Mouse (Mus musculus) limb, embryonic 12.5 days (tissue): ENCODE data around the gene Usp7. TPM values are rescaled to one million over a fixed set of nuclear protein-coding genes. Genes with fewer than 3 reads are reported as not detected.

ENCODE experiments used
- ATAC-seq: fragments of 200-750 bp; cut with Nextera tagmentation; 2 replicates; pipeline ENCODE4 v1.8.0; 2017; ENCODE audit warnings: low read depth, moderate TSS enrichment; ENCODE audit not compliant: insufficient number of reproducible peaks, insufficient read depth, low FRiP score, low TSS enrichment
- H3K27ac ChIP-seq: fragments of 300-500 bp; sonication (generic); 2 replicates; pipeline ENCODE4 v1.5.1; 2016; ENCODE audit warnings: mild to moderate bottlenecking, moderate library complexity
- H3K27me3 ChIP-seq: fragments of 300-500 bp; sonication (generic); 2 replicates; pipeline ENCODE4 v1.6.1; 2016; ENCODE audit warnings: mild to moderate bottlenecking, moderate library complexity
- H3K36me3 ChIP-seq: fragments of 300-500 bp; sonication (generic); 2 replicates; pipeline ENCODE4 v1.6.1; 2016; ENCODE audit warnings: mild to moderate bottlenecking, moderate library complexity
- H3K4me1 ChIP-seq: fragments of 300-500 bp; sonication (generic); replicated peaks from 2 replicates; pipeline ENCODE4 v1.6.1; 2016
- H3K4me2 ChIP-seq: fragments of 300-500 bp; sonication (generic); 2 replicates; pipeline ENCODE4 v1.6.1; 2016; ENCODE audit warnings: mild to moderate bottlenecking, moderate library complexity
- H3K4me3 ChIP-seq: fragments of 300-500 bp; sonication (generic); replicated peaks from 2 replicates; pipeline ENCODE4 v1.5.1; 2016; ENCODE audit warnings: mild to moderate bottlenecking
- H3K9ac ChIP-seq: fragments of 300-500 bp; sonication (generic); replicated peaks from 2 replicates; pipeline ENCODE4 v1.6.1; 2016; ENCODE audit warnings: mild to moderate bottlenecking, moderate library complexity
- H3K9me3 ChIP-seq: fragments of 300-500 bp; sonication (generic); 2 replicates; pipeline ENCODE4 v1.6.1; 2016; ENCODE audit warnings: mild to moderate bottlenecking, moderate library complexity
- WGBS: fragments of 180-500 bp; shearing (Covaris S2); methylation state at CpG from one replicate; pipeline ENCODE4 v1.1.7; 2016; 5-methylcytosine and 5-hydroxymethylcytosine counted together
- polyA plus RNA-seq: library from polyadenylated mRNA; unstranded; fragments of >200 nt; fragmentation: Nextera tagmentation; extraction: Ambion mirVana; gene quantifications from 2 replicates; pipeline ENCODE4 v1.2.1, GENCODE M21; 2016

The Usp7 gene
- polyA plus RNA-seq, 1 experiment from 2014 or later: 38.4 TPM

- H3K4me3 ChIP-seq: no peak overlapping the region
- ATAC-seq: no peak
- no peaks in the 10 kb centered on the region for H3K4me1 ChIP-seq
- no peak overlapping the region for H3K27ac ChIP-seq
- no peaks in the 10 kb centered on the region for H3K9me3 ChIP-seq
- no peak overlapping the region for H3K9ac ChIP-seq
- H3K36me3 ChIP-seq: no peaks in the 10 kb centered on the region
- H3K27me3 ChIP-seq: no peaks in the 10 kb centered on the region
- H3K4me2 ChIP-seq: no peak overlapping the region
- WGBS: 79% methylated on average over 6 of the region's 6 CpGs
Measured at GRCm38 (mm10) chr16:8748175-8748846, 43.8 kb downstream of the Usp7 start.

GRCm38 (mm10) chr16:8747772-8748171, 44.3 kb downstream of the Usp7 start:
- Histone ChIP-seq H3K9ac (no peak overlapping the region), H3K36me3 (no peaks in the 10 kb centered on the region), H3K4me2 (no peak overlapping the region), H3K4me1 (no peaks in the 10 kb centered on the region), H3K9me3 (no peaks in the 10 kb centered on the region), H3K4me3 (no peak overlapping the region), H3K27me3 (no peaks in the 10 kb centered on the region), H3K27ac (no peak overlapping the region)
- WGBS: 80% methylated on average over 3 of the region's 3 CpGs
- no peak for ATAC-seq

DNA sequence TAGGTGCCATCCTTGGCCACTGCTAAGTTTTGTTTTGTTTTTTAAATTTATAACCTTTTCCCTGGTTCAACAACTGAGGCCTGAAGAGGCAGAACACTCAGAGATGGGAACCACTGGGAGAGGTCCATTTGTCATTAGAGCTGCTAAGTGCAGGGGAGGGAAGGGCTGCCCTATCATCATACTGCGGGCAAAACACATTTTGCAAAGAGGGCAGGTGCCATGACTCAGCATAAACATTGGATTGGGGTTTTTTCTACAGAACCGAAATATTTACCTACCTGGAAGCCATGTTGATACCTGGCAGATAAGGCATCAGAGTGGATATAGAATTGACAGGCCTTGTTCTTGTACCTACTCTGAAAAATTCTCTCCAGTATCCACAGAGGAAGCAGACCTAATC, 45.6 kb downstream of the Usp7 start:
- H3K4me3 ChIP-seq: no peak overlapping the region
- H3K4me1 ChIP-seq: peaks cover 2% of the 10 kb centered on the region; the same call in 1 of the 2 replicates
- 90% methylated on average over 2 of the region's 2 CpGs for WGBS
- H3K9me3 ChIP-seq: no peaks in the 10 kb centered on the region
- ATAC-seq: no peak
- H3K27ac ChIP-seq: no peak overlapping the region
- H3K27me3 ChIP-seq: no peaks in the 10 kb centered on the region
- no peak overlapping the region for H3K9ac ChIP-seq
- H3K4me2 ChIP-seq: no peak overlapping the region
- no peaks in the 10 kb centered on the region for H3K36me3 ChIP-seq

GRCm38 (mm10) chr16:8745751-8746150, 46.4 kb downstream of the Usp7 start:
- Histone ChIP-seq H3K4me1 (peaks cover 3% of the 10 kb centered on the region; the same call in 1 of the 2 replicates), H3K27ac (no peak overlapping the region), H3K36me3 (no peaks in the 10 kb centered on the region), H3K27me3 (no peaks in the 10 kb centered on the region), H3K4me3 (no peak overlapping the region), H3K4me2 (no peak overlapping the region), H3K9ac (no peak overlapping the region), H3K9me3 (no peaks in the 10 kb centered on the region)
- ATAC-seq: no peak
- 82% methylated on average over 2 of the region's 2 CpGs for WGBS

- H3K4me1 ChIP-seq: peaks cover 3% of the 10 kb centered on the region; the same call in 1 of the 2 replicates
- no peaks in the 10 kb centered on the region for H3K36me3 ChIP-seq
- no peak overlapping the region for H3K9ac ChIP-seq
- no peak overlapping the region for H3K27ac ChIP-seq
- no peak overlapping the region for H3K4me3 ChIP-seq
- no peak for ATAC-seq
- WGBS: 72% methylated on average over 3 of the region's 3 CpGs
- H3K9me3 ChIP-seq: no peaks in the 10 kb centered on the region
- no peak overlapping the region for H3K4me2 ChIP-seq
- H3K27me3 ChIP-seq: no peaks in the 10 kb centered on the region
Measured at GRCm38 (mm10) chr16:8743989-8744388, 48.1 kb downstream of the Usp7 start.

DNA sequence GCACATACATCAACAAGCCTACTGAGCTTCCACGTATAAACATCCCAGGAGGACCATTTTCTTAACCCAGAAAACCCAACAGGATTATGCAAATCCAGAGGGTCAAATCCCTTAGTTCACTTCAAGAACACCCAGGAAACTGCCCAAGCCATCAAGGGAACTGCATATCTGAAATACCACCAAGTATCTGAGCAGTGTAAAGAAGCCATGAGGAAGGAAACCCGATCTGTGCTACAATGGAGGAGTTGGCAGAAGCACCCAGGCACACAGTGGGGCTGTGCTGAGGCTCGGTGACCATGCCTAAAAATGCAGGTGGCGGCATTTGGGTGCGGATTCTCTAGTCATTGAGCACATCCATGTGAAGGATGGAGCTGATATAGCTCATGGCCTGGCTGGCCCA, 50.4 kb downstream of the Usp7 start:
- H3K4me3 ChIP-seq: no peak overlapping the region
- H3K27ac ChIP-seq: no peak overlapping the region
- H3K27me3 ChIP-seq: no peaks in the 10 kb centered on the region
- WGBS: 72% methylated on average over 5 of the region's 5 CpGs
- no peaks in the 10 kb centered on the region for H3K9me3 ChIP-seq
- H3K36me3 ChIP-seq: no peaks in the 10 kb centered on the region
- peaks cover 11% of the 10 kb centered on the region for H3K4me1 ChIP-seq
- no peak overlapping the region for H3K9ac ChIP-seq
- ATAC-seq: no peak
- no peak overlapping the region for H3K4me2 ChIP-seq

GRCm38 (mm10) chr16:8741110-8741509, 51.0 kb downstream of the Usp7 start:
- WGBS: 55% methylated on average over 1 of the region's 1 CpGs
- no peak for ATAC-seq
- Histone ChIP-seq H3K4me3 (no peak overlapping the region), H3K36me3 (no peaks in the 10 kb centered on the region), H3K9me3 (no peaks in the 10 kb centered on the region), H3K4me2 (no peak overlapping the region), H3K27ac (no peak overlapping the region), H3K9ac (no peak overlapping the region), H3K4me1 (peaks cover 17% of the 10 kb centered on the region), H3K27me3 (no peaks in the 10 kb centered on the region)

DNA sequence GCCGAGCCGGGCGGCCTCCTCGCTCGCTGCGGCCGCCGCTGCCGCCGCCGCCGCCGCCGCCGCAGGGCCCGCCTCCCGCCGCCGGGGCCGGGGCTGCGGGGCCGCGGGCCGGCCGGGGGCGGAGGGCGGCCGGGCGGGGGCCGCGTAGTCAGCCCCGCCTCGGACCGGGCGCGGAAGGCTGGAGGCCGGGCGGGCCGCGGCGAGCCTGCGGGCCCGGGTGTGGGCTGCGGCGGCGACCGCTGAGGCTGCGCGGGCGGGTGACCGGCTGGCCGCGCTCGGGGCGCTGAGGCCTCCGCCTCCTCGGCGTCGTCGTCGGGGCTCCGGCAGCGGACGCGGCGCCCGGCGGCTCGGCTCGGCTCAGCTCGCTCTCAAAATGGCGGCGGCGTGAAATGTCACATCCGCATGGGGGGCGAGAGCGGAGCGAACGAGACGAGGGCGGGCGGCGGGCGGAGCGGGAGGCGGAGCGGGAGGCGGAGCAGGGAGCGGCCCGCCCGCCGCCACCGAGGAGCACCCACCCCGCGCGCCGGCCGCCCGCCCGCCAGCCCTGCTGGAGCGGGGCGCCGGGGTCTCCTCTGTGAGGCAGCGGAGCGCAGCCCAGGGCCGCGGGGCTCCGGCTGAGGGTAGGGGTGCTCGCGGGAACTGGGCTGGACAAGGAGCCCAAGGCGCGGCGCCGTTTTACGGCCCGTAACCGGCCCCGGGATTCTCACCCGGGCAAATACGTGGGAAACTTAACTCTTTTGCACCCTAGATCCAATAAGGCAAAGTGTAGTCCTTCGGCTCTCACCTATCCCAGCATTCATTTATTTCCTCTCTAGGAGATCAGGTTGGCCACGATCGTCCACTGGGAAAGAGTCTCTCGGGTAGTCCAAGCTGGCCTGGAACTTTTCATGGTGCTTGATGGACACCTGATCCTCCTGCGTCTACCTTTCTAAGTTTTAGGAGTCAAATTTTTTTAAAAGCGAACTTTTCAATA, 53.3 kb downstream of the Usp7 start:
- Histone ChIP-seq H3K27me3 (no peaks in the 10 kb centered on the region), H3K4me3 (peak overlapping the region; percentile 98), H3K9ac (peak overlapping the region; percentile 92), H3K36me3 (0 out of 2 replicates have a peak, but pooled peaks cover 3% of the 10 kb centered on the region), H3K4me1 (peaks cover 37% of the 10 kb centered on the region), H3K27ac (peak overlapping the region; percentile 93), H3K4me2 (peak overlapping the region; percentile 64), H3K9me3 (no peaks in the 10 kb centered on the region)
- WGBS: 2% methylated on average over 87 of the region's 126 CpGs
- peak; percentile 90 for ATAC-seq

- Histone ChIP-seq H3K36me3 (0 out of 2 replicates have a peak, but pooled peaks cover 3% of the 10 kb centered on the region), H3K4me3 (peak overlapping the region; percentile 98), H3K27ac (peak overlapping the region; percentile 88), H3K4me1 (peaks cover 37% of the 10 kb centered on the region), H3K27me3 (no peaks in the 10 kb centered on the region), H3K9me3 (no peaks in the 10 kb centered on the region), H3K9ac (peak overlapping the region; percentile 95), H3K4me2 (peak overlapping the region; percentile 96)
- WGBS: under 1% methylated on average over 73 of the region's 110 CpGs
- ATAC-seq: peak; percentile 38; the same call in 1 of the 2 replicates
Measured at GRCm38 (mm10) chr16:8737666-8738541, 54.2 kb downstream of the Usp7 start.

DNA sequence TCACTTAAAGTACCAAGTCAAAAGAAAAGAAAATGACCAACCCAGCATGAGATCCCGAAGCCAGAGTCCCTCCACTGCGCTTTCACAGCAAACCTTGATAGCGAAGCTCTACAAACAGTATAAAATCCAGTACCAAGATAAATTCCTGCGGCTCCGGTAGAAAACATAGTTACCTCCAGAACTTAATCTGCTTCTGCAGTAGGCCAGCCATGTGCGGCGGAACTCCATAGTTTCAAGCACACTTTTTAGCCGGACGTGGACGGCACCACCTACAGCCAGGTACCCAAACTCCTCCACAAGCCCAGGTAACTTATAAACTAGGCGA, 54.8 kb downstream of the Usp7 start:
- H3K4me2 ChIP-seq: peak overlapping the region; percentile 96
- 0% methylated on average over 11 of the region's 11 CpGs for WGBS
- H3K9ac ChIP-seq: peak overlapping the region; percentile 95
- 0 out of 2 replicates have a peak, but pooled peaks cover 3% of the 10 kb centered on the region for H3K36me3 ChIP-seq
- no peak for ATAC-seq
- no peaks in the 10 kb centered on the region for H3K27me3 ChIP-seq
- no peaks in the 10 kb centered on the region for H3K9me3 ChIP-seq
- H3K4me1 ChIP-seq: peaks cover 37% of the 10 kb centered on the region
- peak overlapping the region; percentile 98 for H3K4me3 ChIP-seq
- 0 out of 2 replicates have a peak overlapping the region, but pooled peaks have one; percentile 88 for H3K27ac ChIP-seq
